Mouse (Mus musculus) liver, postnatal 0 days (tissue): ENCODE measurements at regions not wholly inside any gene's neighbourhood (a gene's known extent, or its start where the extent isn't known, plus 50 kb on each side); places are given as distances from the start of the nearest gene placed in this dataset.

Experiments
- ATAC-seq: fragments of 200-750 bp; cut with Nextera tagmentation; 2 replicates; pipeline ENCODE4 v1.8.0; 2017; ENCODE audit warnings: mild to moderate bottlenecking, moderate library complexity
- DNase-seq: peaks from one replicate; pipeline ENCODE4 v3.0.0-alpha.2; 2016
- H3K27ac ChIP-seq: fragments of 300-500 bp; sonication (generic); 2 replicates; pipeline ENCODE4 v1.5.1; 2014; ENCODE audit warnings: antibody characterized with exemption, moderate library complexity, mild to moderate bottlenecking, low read depth
- H3K27me3 ChIP-seq: fragments of 300-500 bp; sonication (generic); 2 replicates; pipeline ENCODE4 v1.6.1; 2014; ENCODE audit warnings: low read length, control low read depth, mixed read lengths; ENCODE audit not compliant: insufficient read depth
- H3K36me3 ChIP-seq: fragments of 300-500 bp; sonication (generic); replicated peaks from 2 replicates; pipeline ENCODE4 v1.6.1; 2014; ENCODE audit warnings: mild to moderate bottlenecking, control low read depth, low read length, moderate library complexity, mixed read lengths; ENCODE audit not compliant: insufficient read depth
- H3K4me1 ChIP-seq: fragments of 300-500 bp; sonication (generic); 2 replicates; pipeline ENCODE4 v1.6.1; 2014; ENCODE audit warnings: antibody characterized with exemption, mild to moderate bottlenecking, control low read depth; ENCODE audit not compliant: insufficient read depth
- H3K4me2 ChIP-seq: fragments of 300-500 bp; sonication (generic); 2 replicates; pipeline ENCODE4 v1.6.1; 2014; ENCODE audit warnings: low read depth, mild to moderate bottlenecking, low read length, moderate library complexity, mixed read lengths
- H3K4me3 ChIP-seq: fragments of 300-500 bp; sonication (generic); 2 replicates; pipeline ENCODE4 v1.5.1; 2014; ENCODE audit warnings: low read depth, low read length
- H3K9ac ChIP-seq: fragments of 300-500 bp; sonication (generic); replicated peaks from 2 replicates; pipeline ENCODE4 v1.6.1; 2014; ENCODE audit warnings: mild to moderate bottlenecking, moderate library complexity
- H3K9me3 ChIP-seq: fragments of 300-500 bp; sonication (generic); 2 replicates; pipeline ENCODE4 v1.6.1; 2016; ENCODE audit warnings: mild to moderate bottlenecking, control low read depth, low read length, mixed read lengths
- CTCF ChIP-seq: sonication (generic); IDR thresholded peaks from 2 replicates; pipeline ENCODE4 v1.5.1; 2016; ENCODE audit warnings: antibody characterized with exemption, low read depth
- EP300 ChIP-seq: IDR thresholded peaks from 2 replicates; pipeline ENCODE4 v1.6.1; 2016; ENCODE audit warnings: antibody characterized with exemption, low read depth, mild to moderate bottlenecking
- WGBS: fragments of 180-500 bp; shearing (Covaris S2); extraction: QIAGEN DNeasy Blood & Tissue Kit; methylation state at CpG from one replicate; pipeline ENCODE4 v1.1.7; 2014; ENCODE audit not compliant: insufficient replicate concordance; 5-methylcytosine and 5-hydroxymethylcytosine counted together

- H3K36me3 ChIP-seq, result no peaks in the 10 kb centered on the region
- H3K27me3 ChIP-seq, result no peaks in the 10 kb centered on the region
- no peak overlapping the region for H3K27ac ChIP-seq
- H3K9ac ChIP-seq, result no peak overlapping the region
- no peak overlapping the region for H3K4me3 ChIP-seq
- ATAC-seq, result no peak
- H3K4me2 ChIP-seq, result no peak overlapping the region
- H3K9me3 ChIP-seq, result no peaks in the 10 kb centered on the region
- H3K4me1 ChIP-seq, result no peaks in the 10 kb centered on the region
- TF ChIP-seq EP300 (no peak), CTCF (no peak)
- DNase-seq, result no peak
- 52% methylated on average over 2 of the region's 3 CpGs for WGBS
Measured at GRCm38 (mm10) chr8:116283990-116284389, 220.8 kb upstream of the Dynlrb2 start.

GRCm38 (mm10) chr8:116282341-116282740 lies 222.4 kb upstream of the Dynlrb2 start:
- DNase-seq, result no peak
- no peak overlapping the region for H3K4me2 ChIP-seq
- H3K27me3 ChIP-seq, result no peaks in the 10 kb centered on the region
- H3K4me3 ChIP-seq, result no peak overlapping the region
- H3K4me1 ChIP-seq, result no peaks in the 10 kb centered on the region
- no peaks in the 10 kb centered on the region for H3K36me3 ChIP-seq
- ATAC-seq, result no peak
- H3K9me3 ChIP-seq, result no peaks in the 10 kb centered on the region
- WGBS, result 73% methylated on average over 5 of the region's 5 CpGs
- no peak overlapping the region for H3K9ac ChIP-seq
- no peak for TF ChIP-seq EP300
- no peak for TF ChIP-seq CTCF
- no peak overlapping the region for H3K27ac ChIP-seq

- DNase-seq, result no peak
Measured at GRCm38 (mm10) chr8:116275014-116275413, 229.8 kb upstream of the Dynlrb2 start.

GRCm38 (mm10) chr8:116271238-116271637 lies 233.5 kb upstream of the Dynlrb2 start:
- Histone ChIP-seq H3K4me2 (no peak overlapping the region), H3K4me3 (no peak overlapping the region), H3K36me3 (no peaks in the 10 kb centered on the region), H3K27ac (no peak overlapping the region), H3K9ac (no peak overlapping the region), H3K9me3 (no peaks in the 10 kb centered on the region), H3K27me3 (no peaks in the 10 kb centered on the region), H3K4me1 (no peaks in the 10 kb centered on the region)
- TF ChIP-seq EP300, result no peak
- no peak for TF ChIP-seq CTCF
- DNase-seq (no peak), ATAC-seq (no peak)
- 76% methylated on average over 6 of the region's 6 CpGs for WGBS

More at GRCm38 (mm10) chr8:116275014-116275413, 229.8 kb upstream of the Dynlrb2 start:
- no peaks in the 10 kb centered on the region for H3K9me3 ChIP-seq
- no peak overlapping the region for H3K9ac ChIP-seq
- no peaks in the 10 kb centered on the region for H3K4me1 ChIP-seq
- H3K4me2 ChIP-seq, result no peak overlapping the region
- H3K27ac ChIP-seq, result no peak overlapping the region
- no peak overlapping the region for H3K4me3 ChIP-seq
- ATAC-seq, result no peak
- no peak for TF ChIP-seq CTCF
- TF ChIP-seq EP300, result no peak
- WGBS, result 55% methylated on average over 4 of the region's 4 CpGs
- no peaks in the 10 kb centered on the region for H3K27me3 ChIP-seq
- H3K36me3 ChIP-seq, result no peaks in the 10 kb centered on the region

- Histone ChIP-seq H3K9ac (no peak overlapping the region), H3K27ac (no peak overlapping the region), H3K27me3 (no peaks in the 10 kb centered on the region), H3K4me1 (no peaks in the 10 kb centered on the region), H3K9me3 (no peaks in the 10 kb centered on the region), H3K4me2 (no peak overlapping the region), H3K4me3 (no peak overlapping the region), H3K36me3 (no peaks in the 10 kb centered on the region)
- ATAC-seq, result no peak
- DNase-seq, result no peak
- TF ChIP-seq EP300 (no peak), CTCF (no peak)
Measured at GRCm38 (mm10) chr8:116269393-116269792, 235.4 kb upstream of the Dynlrb2 start.

GRCm38 (mm10) chr8:116268685-116269084 lies 236.1 kb upstream of the Dynlrb2 start:
- no peak for ATAC-seq
- H3K27me3 ChIP-seq, result no peaks in the 10 kb centered on the region
- H3K9me3 ChIP-seq, result no peaks in the 10 kb centered on the region
- no peak overlapping the region for H3K4me2 ChIP-seq
- H3K36me3 ChIP-seq, result no peaks in the 10 kb centered on the region
- H3K9ac ChIP-seq, result no peak overlapping the region
- no peak for DNase-seq
- no peak overlapping the region for H3K27ac ChIP-seq
- no peak for TF ChIP-seq CTCF
- no peak for TF ChIP-seq EP300
- 70% methylated on average over 2 of the region's 2 CpGs for WGBS
- no peaks in the 10 kb centered on the region for H3K4me1 ChIP-seq
- H3K4me3 ChIP-seq, result no peak overlapping the region

- WGBS, result 73% methylated on average over 9 of the region's 9 CpGs
- no peaks in the 10 kb centered on the region for H3K27me3 ChIP-seq
- no peaks in the 10 kb centered on the region for H3K9me3 ChIP-seq
- no peak overlapping the region for H3K4me3 ChIP-seq
- H3K9ac ChIP-seq, result no peak overlapping the region
- no peak overlapping the region for H3K27ac ChIP-seq
- H3K4me2 ChIP-seq, result no peak overlapping the region
- TF ChIP-seq CTCF (no peak), EP300 (no peak)
- H3K36me3 ChIP-seq, result no peaks in the 10 kb centered on the region
- no peaks in the 10 kb centered on the region for H3K4me1 ChIP-seq
- no peak for ATAC-seq
- DNase-seq, result no peak
Measured at GRCm38 (mm10) chr8:116268161-116268560, 236.6 kb upstream of the Dynlrb2 start.
